Mouse (Mus musculus): Measurements from ENCODE around the gene Uroc1.

Gene Uroc1

GRCm38 (mm10) chr6:90332561-90333425 is at the start of gene Uroc1:
Gene Uroc1 (plus strand): TSS chr6:90333284.
- DNase-seq, result no peak

GRCm38 (mm10) chr6:90288265-90288664 is 44.8 kb upstream of the Uroc1 start:
- DNase-seq, result no peak

GRCm38 (mm10) chr6:90300919-90301318 is 32.2 kb upstream of the Uroc1 start, which contains the start of gene BC048671:
Gene BC048671 (plus strand): TSS chr6:90301219.
- DNase-seq, result no peak

GRCm38 (mm10) chr6:90306315-90306975 is 26.6 kb upstream of the Uroc1 start:
- DNase-seq, result no peak

GRCm38 (mm10) chr6:90308839-90309778 is 24.0 kb upstream of the Uroc1 start:
- DNase-seq, result no peak

- no peak for DNase-seq
These were observed 17.1 kb upstream of the Uroc1 start for GRCm38 (mm10) chr6:90315961-90316360.

- no peak for DNase-seq
These were observed 15.4 kb upstream of the Uroc1 start for GRCm38 (mm10) chr6:90317510-90318258.

- no peak for DNase-seq
These were observed 14.1 kb upstream of the Uroc1 start for GRCm38 (mm10) chr6:90319019-90319418.

- no peak for DNase-seq
These were observed 13.5 kb upstream of the Uroc1 start for GRCm38 (mm10) chr6:90319475-90320191.

GRCm38 (mm10) chr6:90320429-90320828 is 12.7 kb upstream of the Uroc1 start:
- no peak for DNase-seq

GRCm38 (mm10) chr6:90321811-90322210 is 11.3 kb upstream of the Uroc1 start:
- no peak for DNase-seq

GRCm38 (mm10) chr6:90324026-90324425 is 9.1 kb upstream of the Uroc1 start:
- DNase-seq, result no peak

GRCm38 (mm10) chr6:90324463-90324862 is 8.6 kb upstream of the Uroc1 start:
- DNase-seq, result no peak

- no peak for DNase-seq
These were observed 8.1 kb upstream of the Uroc1 start, which contains the start of gene Chst13 for GRCm38 (mm10) chr6:90324991-90325390. Gene Chst13 (minus strand): TSS chr6:90325185.

GRCm38 (mm10) chr6:90327670-90328069 is 5.4 kb upstream of the Uroc1 start:
- peak; percentile 16 for DNase-seq

GRCm38 (mm10) chr6:90329953-90330352 is 3.1 kb upstream of the Uroc1 start:
- DNase-seq, result peak; percentile 60

- DNase-seq, result no peak
These were observed 1.2 kb downstream of the Uroc1 start for GRCm38 (mm10) chr6:90334244-90334643.

GRCm38 (mm10) chr6:90342343-90342742 is 9.3 kb downstream of the Uroc1 start:
- peak; percentile 35 for DNase-seq

GRCm38 (mm10) chr6:90347183-90347582 is 14.1 kb downstream of the Uroc1 start:
- no peak for DNase-seq

- no peak for DNase-seq
These were observed 15.4 kb downstream of the Uroc1 start for GRCm38 (mm10) chr6:90348500-90348899.

GRCm38 (mm10) chr6:90350011-90350410 is 16.9 kb downstream of the Uroc1 start:
- no peak for DNase-seq

All from cerebellum, adult 8-10 months (tissue).